Mouse (Mus musculus): ENCODE results near the gene Flna. TPM values are rescaled to one million over a fixed set of nuclear protein-coding genes. Genes with fewer than 3 reads are reported as not detected.
A peak's percentile ranks its signal among the peaks of the same experiment; 100 is the strongest.
"Not testable (repeated sequence)": the region's sequence is repeated elsewhere in the genome, so short reads cannot be mapped to it uniquely, and the experiment has no call there.

Flna gene
- polyA plus RNA-seq, 1 experiment from 2014 or later: 92.0 TPM

- peak overlapping the region; percentile 67 for H3K4me2 ChIP-seq
Observed at GRCm38 (mm10) chrX:74244614-74245083, 5.0 kb downstream of the Flna start.

DNA sequence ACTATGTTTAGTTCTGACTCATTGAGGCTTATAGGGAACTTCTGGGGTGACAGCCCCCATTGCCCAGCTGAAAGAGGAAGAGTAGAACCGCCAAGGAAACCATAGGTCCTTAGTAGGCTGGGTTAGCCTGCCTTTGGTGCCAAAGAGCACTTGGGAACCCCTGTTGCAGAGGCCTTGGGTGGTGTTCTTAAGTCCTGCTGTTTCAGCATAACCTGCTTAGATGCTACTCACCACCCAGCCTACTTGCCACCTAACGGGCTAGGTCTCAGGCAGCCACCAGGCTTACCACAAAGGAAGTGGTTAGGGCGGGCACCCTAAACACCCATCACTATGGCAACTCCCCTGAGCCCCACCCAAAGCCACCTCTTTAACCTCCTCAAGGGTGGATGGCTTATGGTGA, 5.8 kb downstream of the Flna start:
- H3K4me2 ChIP-seq: peak overlapping the region; percentile 67
- H3K27me3 ChIP-seq: no peaks in the 10 kb centered on the region
- ATAC-seq (ENCODE audit: low FRiP score, low read depth): no peak
- H3K9ac ChIP-seq: peak overlapping the region; percentile 70; the same call in 1 of the 2 replicates
- H3K27ac ChIP-seq (replicated peaks): peak overlapping the region; percentile 87; the same call in 1 of the 2 replicates
- WGBS: 74% methylated on average over 3 of the region's 3 CpGs
- peaks cover 40% of the 10 kb centered on the region for H3K36me3 ChIP-seq
- no peaks in the 10 kb centered on the region for H3K9me3 ChIP-seq
- H3K4me3 ChIP-seq: peak overlapping the region; percentile 58
- peaks cover 20% of the 10 kb centered on the region for H3K4me1 ChIP-seq (replicated peaks)

More at GRCm38 (mm10) chrX:74244614-74245083, 5.0 kb downstream of the Flna start:
- Histone ChIP-seq H3K9me3 (no peaks in the 10 kb centered on the region), H3K4me3 (peak overlapping the region; percentile 58), H3K27me3 (no peaks in the 10 kb centered on the region), H3K9ac (peak overlapping the region; percentile 70; the same call in 1 of the 2 replicates), H3K4me1 (replicated peaks) (peaks cover 27% of the 10 kb centered on the region), H3K36me3 (peaks cover 32% of the 10 kb centered on the region), H3K27ac (replicated peaks) (peak overlapping the region; percentile 87)
- peak; percentile 52 for ATAC-seq (ENCODE audit: low FRiP score, low read depth)
- WGBS: 29% methylated on average over 3 of the region's 3 CpGs

GRCm38 (mm10) chrX:74243396-74243795, 6.2 kb downstream of the Flna start:
- ATAC-seq (ENCODE audit: low FRiP score, low read depth): no peak
- WGBS: 94% methylated on average over 2 of the region's 2 CpGs
- peak overlapping the region; percentile 70; the same call in 1 of the 2 replicates for H3K9ac ChIP-seq
- H3K9me3 ChIP-seq: no peaks in the 10 kb centered on the region
- H3K4me1 ChIP-seq (replicated peaks): peaks cover 20% of the 10 kb centered on the region
- H3K27ac ChIP-seq (replicated peaks): no peak overlapping the region
- H3K27me3 ChIP-seq: no peaks in the 10 kb centered on the region
- peak overlapping the region; percentile 58 for H3K4me3 ChIP-seq
- peak overlapping the region; percentile 67 for H3K4me2 ChIP-seq
- H3K36me3 ChIP-seq: peaks cover 43% of the 10 kb centered on the region

- ATAC-seq (ENCODE audit: low FRiP score, low read depth): no peak
- Histone ChIP-seq H3K4me2 (no peak overlapping the region), H3K4me3 (no peak overlapping the region), H3K36me3 (peaks cover 64% of the 10 kb centered on the region), H3K27me3 (no peaks in the 10 kb centered on the region), H3K9ac (no peak overlapping the region), H3K9me3 (no peaks in the 10 kb centered on the region), H3K4me1 (replicated peaks) (peaks cover 20% of the 10 kb centered on the region), H3K27ac (replicated peaks) (no peak overlapping the region)
- 91% methylated on average over 4 of the region's 4 CpGs for WGBS
Observed at GRCm38 (mm10) chrX:74240332-74240731, 9.3 kb downstream of the Flna start.

GRCm38 (mm10) chrX:74233196-74233595, 16.4 kb downstream of the Flna start:
- Histone ChIP-seq H3K27ac (replicated peaks) (no peak overlapping the region), H3K4me1 (replicated peaks) (no peaks in the 10 kb centered on the region), H3K4me2 (no peak overlapping the region), H3K4me3 (no peak overlapping the region), H3K9ac (no peak overlapping the region), H3K36me3 (peaks cover 80% of the 10 kb centered on the region), H3K27me3 (no peaks in the 10 kb centered on the region), H3K9me3 (no peaks in the 10 kb centered on the region)
- 94% methylated on average over 5 of the region's 5 CpGs for WGBS
- ATAC-seq (ENCODE audit: low FRiP score, low read depth): no peak

DNA sequence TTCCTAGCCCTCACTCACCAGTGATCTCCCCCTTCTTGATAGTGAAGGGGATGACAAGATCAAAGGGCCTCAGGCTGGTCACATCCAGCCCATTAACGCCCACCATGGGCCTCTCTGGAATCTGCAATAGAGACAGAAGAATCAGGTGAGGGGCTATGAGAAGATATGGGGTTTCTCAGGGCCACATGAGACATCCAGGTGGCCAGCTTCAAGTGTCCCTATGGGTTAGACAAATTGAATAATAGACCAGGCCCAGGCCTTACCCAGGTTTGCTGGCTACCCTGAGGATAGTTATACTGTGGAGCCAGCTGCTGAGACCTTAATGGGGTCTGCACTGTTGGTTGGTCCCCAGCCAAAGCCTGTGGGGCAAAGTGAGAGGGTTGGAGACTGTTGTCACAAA, 19.6 kb downstream of the Flna start:
- no peak for ATAC-seq (ENCODE audit: low FRiP score, low read depth)
- H3K36me3 ChIP-seq: peaks cover 84% of the 10 kb centered on the region

GRCm38 (mm10) chrX:74220099-74220498, 29.5 kb downstream of the Flna start:
- H3K27me3 ChIP-seq; H3K4me1 ChIP-seq (replicated peaks); H3K4me3 ChIP-seq; H3K4me2 ChIP-seq; H3K27ac ChIP-seq (replicated peaks); H3K9me3 ChIP-seq; H3K9ac ChIP-seq: not testable (repeated sequence)
- peak; percentile 27; the same call in 1 of the 2 replicates for ATAC-seq (ENCODE audit: low FRiP score, low read depth)
- peaks cover 15% of the 10 kb centered on the region for H3K36me3 ChIP-seq
- 57% methylated on average over 1 of the region's 1 CpGs for WGBS

More for the DNA sequence above, 19.6 kb downstream of the Flna start:
- Histone ChIP-seq H3K27ac (replicated peaks) (no peak overlapping the region), H3K9me3 (no peaks in the 10 kb centered on the region), H3K9ac (no peak overlapping the region), H3K4me3 (no peak overlapping the region), H3K4me2 (no peak overlapping the region), H3K4me1 (replicated peaks) (no peaks in the 10 kb centered on the region), H3K27me3 (no peaks in the 10 kb centered on the region)
- WGBS: 59% methylated on average over 1 of the region's 1 CpGs

DNA sequence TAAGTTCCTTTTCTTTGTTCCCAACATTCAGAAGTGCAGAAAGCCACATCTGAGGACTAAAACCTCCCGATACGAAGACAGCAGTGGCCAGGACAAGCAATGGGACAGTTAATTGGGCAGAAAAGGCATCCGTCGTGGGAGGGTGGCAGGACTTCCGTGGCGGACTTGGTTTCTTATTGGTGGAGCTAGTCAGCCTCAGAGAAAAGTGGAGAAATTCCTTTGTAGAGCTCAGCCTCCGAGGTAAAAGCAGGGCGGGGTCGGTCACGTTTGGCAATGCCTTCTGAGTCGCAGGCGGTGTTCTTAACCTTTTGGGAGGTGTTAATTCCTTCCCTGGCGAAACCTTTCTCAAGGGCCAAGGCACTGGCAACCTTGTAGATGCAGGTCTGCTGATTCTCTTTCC, 30.2 kb downstream of the Flna start:
- no peak overlapping the region for H3K4me3 ChIP-seq

GRCm38 (mm10) chrX:74218496-74218895, 31.1 kb downstream of the Flna start:
- Histone ChIP-seq H3K4me2 (no peak overlapping the region), H3K9ac (no peak overlapping the region), H3K36me3 (peaks cover 8% of the 10 kb centered on the region), H3K27ac (replicated peaks) (no peak overlapping the region), H3K9me3 (no peaks in the 10 kb centered on the region), H3K4me3 (no peak overlapping the region), H3K4me1 (replicated peaks) (no peaks in the 10 kb centered on the region), H3K27me3 (no peaks in the 10 kb centered on the region)
- 93% methylated on average over 4 of the region's 4 CpGs for WGBS
- no peak for ATAC-seq (ENCODE audit: low FRiP score, low read depth)

More for the DNA sequence above, 30.2 kb downstream of the Flna start:
- H3K4me1 ChIP-seq (replicated peaks): no peaks in the 10 kb centered on the region
- H3K27me3 ChIP-seq: no peaks in the 10 kb centered on the region
- H3K9ac ChIP-seq: no peak overlapping the region
- H3K9me3 ChIP-seq: no peaks in the 10 kb centered on the region
- WGBS: 66% methylated on average over 13 of the region's 13 CpGs
- no peak overlapping the region for H3K4me2 ChIP-seq
- H3K27ac ChIP-seq (replicated peaks): no peak overlapping the region
- H3K36me3 ChIP-seq: peaks cover 9% of the 10 kb centered on the region
- no peak for ATAC-seq (ENCODE audit: low FRiP score, low read depth)

GRCm38 (mm10) chrX:74203556-74203955, 46.1 kb downstream of the Flna start:
- H3K27me3 ChIP-seq: no peaks in the 10 kb centered on the region
- H3K9ac ChIP-seq: no peak overlapping the region
- H3K4me1 ChIP-seq (replicated peaks): no peaks in the 10 kb centered on the region
- no peaks in the 10 kb centered on the region for H3K36me3 ChIP-seq
- H3K4me3 ChIP-seq: no peak overlapping the region
- 94% methylated on average over 2 of the region's 2 CpGs for WGBS
- H3K27ac ChIP-seq (replicated peaks): no peak overlapping the region
- H3K4me2 ChIP-seq: no peak overlapping the region
- no peak for ATAC-seq (ENCODE audit: low FRiP score, low read depth)
- no peaks in the 10 kb centered on the region for H3K9me3 ChIP-seq

DNA sequence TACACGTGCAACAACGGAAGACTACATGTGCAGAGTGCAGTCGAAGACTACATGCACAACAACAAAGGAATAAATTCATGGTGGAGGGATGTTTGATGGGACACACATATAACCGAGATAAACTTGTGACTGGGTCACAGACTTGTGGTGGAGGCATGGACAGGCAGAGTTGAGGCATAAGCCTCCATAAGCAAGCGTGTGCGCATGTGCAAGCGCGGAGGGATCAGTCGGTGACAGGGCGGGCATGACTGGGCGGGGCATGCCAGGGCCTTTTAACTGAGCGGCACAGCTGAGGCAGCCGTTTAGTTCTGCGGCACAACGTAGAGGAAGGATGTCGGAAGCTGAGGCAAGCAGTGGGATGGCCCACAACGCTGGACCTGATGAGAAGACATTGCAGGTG, 72.7 kb downstream of the Flna start, which contains the start of gene Tktl1:
Gene Tktl1, plus strand, starts transcription at position 301 of the 400 bp plus-strand sequence.
- no peak for ATAC-seq (ENCODE audit: low FRiP score, low read depth)
- H3K4me3 ChIP-seq: no peak within 1 kb of the TSS
- no peak within 1 kb of the TSS for H3K4me2 ChIP-seq
- no peaks in the 10 kb centered on the region for H3K36me3 ChIP-seq
- no peaks in the 10 kb centered on the region for H3K9me3 ChIP-seq
- no peak within 1 kb of the TSS for H3K9ac ChIP-seq
- no peak within 1 kb of the TSS for H3K27ac ChIP-seq (replicated peaks)
- WGBS: 91% methylated on average over 17 of the region's 17 CpGs
- H3K27me3 ChIP-seq: no peaks in the 10 kb centered on the region
- H3K4me1 ChIP-seq (replicated peaks): no peaks in the 10 kb centered on the region
